Mouse (Mus musculus): ENCODE data around the gene Rbbp8nl.
A peak's percentile ranks its signal among the peaks of the same experiment; 100 is the strongest.

Gene Rbbp8nl

GRCm38 (mm10) chr2:180289440-180290108 is at the start of gene Rbbp8nl:
Gene Rbbp8nl, minus strand, starts transcription at chr2:180289879.
- DNase-seq (ENCODE audit: low read depth, low spot score), result no peak

GRCm38 (mm10) chr2:180334551-180334986 is 44.9 kb upstream of the Rbbp8nl start, which contains the start of gene Gata5:
Gene Gata5, minus strand, starts transcription at chr2:180334699.
- no peak for DNase-seq (ENCODE audit: low read depth, low spot score)

- no peak for DNase-seq (ENCODE audit: low read depth, low spot score)
These were observed 44.3 kb upstream of the Rbbp8nl start for GRCm38 (mm10) chr2:180333778-180334550.

GRCm38 (mm10) chr2:180329466-180329865 is 39.8 kb upstream of the Rbbp8nl start:
- no peak for DNase-seq (ENCODE audit: low read depth, low spot score)

- DNase-seq (ENCODE audit: low read depth, low spot score), result no peak
These were observed 33.1 kb upstream of the Rbbp8nl start for GRCm38 (mm10) chr2:180322674-180323355.

GRCm38 (mm10) chr2:180320216-180320615 is 30.5 kb upstream of the Rbbp8nl start:
- no peak for DNase-seq (ENCODE audit: low read depth, low spot score)

- no peak for DNase-seq (ENCODE audit: low read depth, low spot score)
These were observed 27.9 kb upstream of the Rbbp8nl start for GRCm38 (mm10) chr2:180317591-180317990.

- no peak for DNase-seq (ENCODE audit: low read depth, low spot score)
These were observed 24.6 kb upstream of the Rbbp8nl start for GRCm38 (mm10) chr2:180314292-180314691.

GRCm38 (mm10) chr2:180311147-180311546 is 21.5 kb upstream of the Rbbp8nl start:
- no peak for DNase-seq (ENCODE audit: low read depth, low spot score)

GRCm38 (mm10) chr2:180307680-180308079 is 18.0 kb upstream of the Rbbp8nl start:
- peak; percentile 21 for DNase-seq (ENCODE audit: low read depth, low spot score)

GRCm38 (mm10) chr2:180306423-180307168 is 16.9 kb upstream of the Rbbp8nl start:
- no peak for DNase-seq (ENCODE audit: low read depth, low spot score)

GRCm38 (mm10) chr2:180306009-180306408 is 16.3 kb upstream of the Rbbp8nl start:
- DNase-seq (ENCODE audit: low read depth, low spot score), result no peak

- peak; percentile 28 for DNase-seq (ENCODE audit: low read depth, low spot score)
These were observed 15.8 kb upstream of the Rbbp8nl start for GRCm38 (mm10) chr2:180305490-180305889.

GRCm38 (mm10) chr2:180304554-180304953 is 14.9 kb upstream of the Rbbp8nl start:
- peak; percentile 15 for DNase-seq (ENCODE audit: low read depth, low spot score)

- DNase-seq (ENCODE audit: low read depth, low spot score), result no peak
These were observed 13.8 kb upstream of the Rbbp8nl start for GRCm38 (mm10) chr2:180303468-180303867.

- no peak for DNase-seq (ENCODE audit: low read depth, low spot score)
These were observed 12.5 kb upstream of the Rbbp8nl start for GRCm38 (mm10) chr2:180302201-180302600.

- DNase-seq (ENCODE audit: low read depth, low spot score), result no peak
These were observed 11.1 kb upstream of the Rbbp8nl start for GRCm38 (mm10) chr2:180300771-180301170.

- peak; percentile 44 for DNase-seq (ENCODE audit: low read depth, low spot score)
These were observed 10.6 kb upstream of the Rbbp8nl start for GRCm38 (mm10) chr2:180300252-180300651.

GRCm38 (mm10) chr2:180292906-180293305 is 3.2 kb upstream of the Rbbp8nl start:
- DNase-seq (ENCODE audit: low read depth, low spot score), result no peak

- no peak for DNase-seq (ENCODE audit: low read depth, low spot score)
These were observed 2.3 kb upstream of the Rbbp8nl start for GRCm38 (mm10) chr2:180292026-180292425.

- no peak for DNase-seq (ENCODE audit: low read depth, low spot score)
These were observed 1.9 kb upstream of the Rbbp8nl start for GRCm38 (mm10) chr2:180291566-180291965.

GRCm38 (mm10) chr2:180290503-180290902 is 824 bp upstream of the Rbbp8nl start:
- DNase-seq (ENCODE audit: low read depth, low spot score), result no peak
